Mouse (Mus musculus): ENCODE data around the gene Ube2u.

- no peak for TF ChIP-seq CTCF (IDR thresholded peaks at IDR 0.05; ENCODE audit: low read depth)
- TF ChIP-seq EP300 (optimal IDR thresholded peaks at IDR 0.05), result no peak
Measured at GRCm38 (mm10) chr4:100596630-100597029, 118.0 kb downstream of the Ube2u start.
